Mouse (Mus musculus) testis, adult 2 months (tissue): ENCODE measurements around the gene Ndufaf1.
A peak's percentile ranks its signal among the peaks of the same experiment; 100 is the strongest.

Source experiments
- CTCF ChIP-seq: fragments of 200-500 bp; IDR thresholded peaks from 2 replicates; pipeline ENCODE4 v1.5.1; 2012; ENCODE audit warnings: low read depth, mild to moderate bottlenecking, inconsistent platforms, low read length, moderate library complexity; ENCODE audit not compliant: control insufficient read depth, insufficient read depth, insufficient replicate concordance
- POLR2A ChIP-seq: fragments of 200-500 bp; IDR thresholded peaks from 2 replicates; pipeline ENCODE4 v1.6.1; 2012; ENCODE audit warnings: low read depth, mild to moderate bottlenecking, inconsistent platforms, low read length, moderate library complexity; ENCODE audit not compliant: control insufficient read depth

DNA sequence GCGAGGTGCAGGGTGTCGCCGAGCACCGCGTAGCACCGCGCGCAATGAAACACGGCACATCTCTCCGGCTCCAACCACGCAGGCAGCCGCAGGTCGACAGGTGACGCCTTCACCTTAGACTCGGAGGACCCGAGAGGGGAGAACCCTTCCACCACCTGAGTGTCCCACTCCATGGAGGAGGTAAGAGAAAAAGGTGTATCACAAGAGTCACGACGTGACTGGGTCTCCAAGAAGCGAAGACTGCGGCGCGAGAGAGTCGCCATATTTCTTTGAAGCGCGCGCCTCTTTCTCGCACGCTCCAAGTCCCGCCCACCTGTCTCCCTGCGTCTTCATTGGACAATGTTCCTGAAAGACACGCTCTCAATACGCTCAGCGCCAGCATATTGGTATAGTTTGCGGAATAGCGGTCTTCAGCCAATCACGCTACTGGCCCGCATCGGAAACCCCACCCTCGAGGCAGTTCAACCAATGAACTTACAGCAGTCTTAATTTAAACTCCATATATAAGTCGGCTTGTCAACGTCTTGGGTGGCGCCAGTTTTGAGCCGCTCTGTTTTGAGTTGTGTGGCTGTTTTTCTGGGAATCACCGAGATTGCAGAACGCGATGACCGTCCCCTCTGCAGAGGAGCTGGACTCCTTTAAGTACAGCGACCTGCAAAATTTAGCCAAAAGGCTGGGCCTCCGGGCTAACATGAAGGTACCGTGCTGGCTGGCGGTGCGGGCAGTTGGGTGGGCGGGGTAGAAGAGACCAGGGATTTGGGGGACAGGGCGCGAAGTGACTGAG lies 44.2 kb downstream of the Ndufaf1 start, which contains the start of the genes Nusap1 and Oip5:
- no peak for TF ChIP-seq CTCF
- peak; percentile 57 for TF ChIP-seq POLR2A
